Mouse (Mus musculus) testis, adult 2 months (tissue): ENCODE results near the gene Cntn5.

Source experiments
- CTCF ChIP-seq: fragments of 200-500 bp; IDR thresholded peaks from 2 replicates; pipeline ENCODE4 v1.5.1; 2012; ENCODE audit warnings: low read depth, mild to moderate bottlenecking, inconsistent platforms, low read length, moderate library complexity; ENCODE audit not compliant: control insufficient read depth, insufficient read depth, insufficient replicate concordance
- POLR2A ChIP-seq: fragments of 200-500 bp; IDR thresholded peaks from 2 replicates; pipeline ENCODE4 v1.6.1; 2012; ENCODE audit warnings: low read depth, mild to moderate bottlenecking, inconsistent platforms, low read length, moderate library complexity; ENCODE audit not compliant: control insufficient read depth

DNA sequence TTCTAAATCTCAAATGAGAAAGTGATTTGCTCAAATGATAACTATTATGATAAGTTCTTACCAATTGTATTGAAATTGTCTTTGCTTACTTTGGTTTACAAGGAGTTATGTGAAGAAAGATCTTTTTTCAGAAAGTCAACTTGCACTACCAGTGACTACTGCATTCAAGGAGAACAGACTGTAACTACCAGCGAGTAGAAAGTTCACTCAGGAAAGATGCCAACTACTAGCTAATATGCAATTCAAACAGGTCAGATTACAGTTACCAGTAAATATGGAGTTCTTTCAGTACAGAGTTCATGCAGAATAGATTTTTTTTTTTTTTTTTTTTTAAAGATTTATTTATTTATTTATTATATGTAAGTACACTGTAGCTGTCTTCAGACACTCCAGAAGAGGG lies 795.4 kb downstream of the Cntn5 start:
- TF ChIP-seq CTCF: no peak
- no peak for TF ChIP-seq POLR2A
